Mouse (Mus musculus): ENCODE measurements around the gene Rbbp6. TPM values are rescaled to one million over a fixed set of nuclear protein-coding genes. Genes with fewer than 3 reads are reported as not detected.
A peak's percentile ranks its signal among the peaks of the same experiment; 100 is the strongest.

The Rbbp6 gene
- polyA plus RNA-seq (2014; fragmentation: Nextera tagmentation; extraction: Ambion mirVana), result 31.6 and 36.8 TPM in 2 replicates

DNA sequence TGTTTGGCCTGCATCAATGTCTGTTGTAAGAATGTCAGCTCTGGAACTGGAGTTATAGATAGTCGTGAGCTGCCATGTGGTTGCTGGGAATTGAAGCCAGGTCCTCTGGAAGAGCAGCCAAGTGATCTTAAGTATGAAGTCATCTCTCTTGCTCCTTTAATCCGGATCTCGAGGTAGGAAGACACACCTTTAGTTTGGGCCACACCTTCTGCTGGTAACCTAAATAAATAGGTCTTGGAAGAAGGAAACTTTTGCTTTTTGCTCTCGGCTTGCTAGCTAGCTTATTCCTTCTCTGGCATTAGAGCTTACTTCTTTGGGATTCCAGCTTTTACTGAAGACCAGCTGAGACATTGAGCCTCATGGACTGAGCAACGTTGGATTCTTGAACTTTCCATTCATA, at the start of gene Rbbp6:
Gene Rbbp6 (plus strand): TSS at position 301 of the 400 bp plus-strand sequence.
- DNase-seq (no peak), ATAC-seq (ENCODE audit: low FRiP score, low TSS enrichment) (no peak)
- Histone ChIP-seq H3K4me3 (replicated peaks; ENCODE audit: low read depth, low read length) (no peak within 1 kb of the TSS), H3K9me3 (ENCODE audit: control insufficient read depth, low read length) (no peaks in the 10 kb centered on the region), H3K36me3 (ENCODE audit: control insufficient read depth, insufficient read depth, low read length) (no peaks in the 10 kb centered on the region), H3K27ac (replicated peaks; ENCODE audit: low read depth, low read length) (no peak within 1 kb of the TSS), H3K27me3 (ENCODE audit: control insufficient read depth, insufficient read depth, low read length) (no peaks in the 10 kb centered on the region), H3K4me2 (ENCODE audit: low read length) (no peak within 1 kb of the TSS), H3K9ac (replicated peaks; ENCODE audit: low read length) (no peak within 1 kb of the TSS), H3K4me1 (ENCODE audit: control insufficient read depth, insufficient read depth, low read length) (peaks cover 4% of the 10 kb centered on the region; the same call in 1 of the 2 replicates)
- WGBS, result 81% methylated on average over 5 of the region's 5 CpGs

DNA sequence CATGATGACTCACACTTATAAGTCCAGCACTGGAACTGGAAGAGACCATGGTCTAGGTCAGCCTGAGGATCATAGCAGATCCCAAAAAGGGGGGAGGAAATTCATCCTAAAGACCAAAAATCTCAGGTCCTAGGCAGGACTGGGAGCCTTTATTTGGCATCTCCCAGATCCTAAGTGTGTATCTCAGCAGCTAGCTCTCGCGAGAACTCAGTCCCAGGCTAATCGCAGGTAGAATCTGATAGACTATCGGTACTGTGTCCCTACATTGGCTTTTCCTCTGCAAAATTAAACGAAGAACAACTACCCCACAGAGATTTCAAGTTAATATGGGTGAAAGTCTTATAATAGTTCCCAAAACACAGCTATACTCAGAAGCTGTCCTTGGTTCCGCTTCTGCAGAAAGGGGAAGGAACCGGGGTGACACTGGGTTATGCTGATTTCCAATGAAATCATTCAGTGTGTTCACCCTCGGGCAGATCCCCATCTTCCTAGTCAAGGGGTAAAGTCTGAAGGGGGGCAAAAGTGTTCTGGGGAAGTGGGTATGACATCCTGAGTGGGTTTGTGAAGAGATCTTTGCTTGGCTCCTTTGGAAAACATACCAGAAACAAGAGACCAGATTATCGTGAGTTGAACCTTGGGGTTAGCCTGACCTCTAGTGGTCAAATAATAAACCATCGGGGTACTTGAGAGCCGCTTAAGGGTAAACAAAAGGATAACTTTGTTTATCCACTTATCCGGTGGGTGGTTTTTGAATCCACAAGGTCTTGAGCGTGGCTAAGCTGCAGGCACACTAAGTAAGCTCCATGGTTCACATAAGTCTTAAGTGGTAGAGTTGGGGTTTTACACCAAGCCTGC, 45.5 kb upstream of the Rbbp6 start:
- Histone ChIP-seq H3K4me2 (ENCODE audit: low read length) (no peak overlapping the region), H3K4me1 (ENCODE audit: control insufficient read depth, insufficient read depth, low read length) (no peaks in the 10 kb centered on the region), H3K4me3 (replicated peaks; ENCODE audit: low read depth, low read length) (no peak overlapping the region), H3K9ac (replicated peaks; ENCODE audit: low read length) (no peak overlapping the region), H3K27ac (replicated peaks; ENCODE audit: low read depth, low read length) (no peak overlapping the region), H3K36me3 (ENCODE audit: control insufficient read depth, insufficient read depth, low read length) (no peaks in the 10 kb centered on the region), H3K9me3 (ENCODE audit: control insufficient read depth, low read length) (no peaks in the 10 kb centered on the region), H3K27me3 (ENCODE audit: control insufficient read depth, insufficient read depth, low read length) (no peaks in the 10 kb centered on the region)
- ATAC-seq (ENCODE audit: low FRiP score, low TSS enrichment) (no peak; the same call in 1 of the 2 replicates), DNase-seq (peak; percentile 94)
- 45% methylated on average over 13 of the region's 13 CpGs for WGBS

DNA sequence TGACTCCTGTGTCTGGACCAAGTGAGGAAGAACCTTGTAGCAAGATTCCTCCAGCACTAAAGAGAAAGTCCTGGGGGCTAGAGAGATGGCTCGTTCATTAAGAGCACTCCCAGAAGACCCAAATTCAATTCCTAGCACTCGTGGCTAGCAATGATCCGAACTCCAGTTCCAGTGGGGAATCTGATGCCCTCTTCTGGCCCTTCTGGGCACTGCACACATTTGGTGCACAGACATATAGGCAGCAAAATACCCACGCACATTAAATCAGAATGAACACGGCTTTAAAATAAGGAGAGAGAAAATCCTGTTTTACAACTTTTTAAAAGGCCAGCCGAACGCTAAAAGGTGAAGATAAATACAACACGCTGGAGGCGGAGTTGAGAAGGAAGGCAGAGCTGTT, 43.9 kb upstream of the Rbbp6 start:
- Histone ChIP-seq H3K27ac (replicated peaks; ENCODE audit: low read depth, low read length) (no peak overlapping the region), H3K9ac (replicated peaks; ENCODE audit: low read length) (no peak overlapping the region), H3K27me3 (ENCODE audit: control insufficient read depth, insufficient read depth, low read length) (no peaks in the 10 kb centered on the region), H3K4me2 (ENCODE audit: low read length) (no peak overlapping the region), H3K36me3 (ENCODE audit: control insufficient read depth, insufficient read depth, low read length) (no peaks in the 10 kb centered on the region), H3K9me3 (ENCODE audit: control insufficient read depth, low read length) (no peaks in the 10 kb centered on the region), H3K4me3 (replicated peaks; ENCODE audit: low read depth, low read length) (no peak overlapping the region), H3K4me1 (ENCODE audit: control insufficient read depth, insufficient read depth, low read length) (no peaks in the 10 kb centered on the region)
- ATAC-seq (ENCODE audit: low FRiP score, low TSS enrichment) (no peak), DNase-seq (no peak)
- WGBS, result 82% methylated on average over 9 of the region's 9 CpGs

DNA sequence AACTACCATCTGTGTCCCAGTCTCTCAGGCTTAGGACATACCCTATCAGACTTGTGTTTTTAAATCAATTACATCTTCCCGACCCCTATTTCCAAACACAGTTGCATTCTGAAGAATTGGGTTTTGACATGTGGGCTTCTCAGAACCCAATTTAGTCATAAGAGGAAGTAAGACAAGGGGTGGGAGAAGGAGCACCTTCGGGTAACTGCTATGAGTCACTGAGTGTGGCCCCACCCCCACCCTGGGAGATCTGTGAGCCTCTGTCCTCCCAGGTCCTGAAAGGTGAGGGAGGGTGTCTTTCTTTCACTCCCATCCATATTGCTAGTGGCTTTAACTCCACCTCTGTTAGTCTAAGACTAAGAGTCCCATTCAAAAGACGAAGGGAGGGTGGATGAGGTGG, 41.2 kb upstream of the Rbbp6 start:
- Histone ChIP-seq H3K9ac (replicated peaks; ENCODE audit: low read length) (no peak overlapping the region), H3K9me3 (ENCODE audit: control insufficient read depth, low read length) (no peaks in the 10 kb centered on the region), H3K4me2 (ENCODE audit: low read length) (no peak overlapping the region), H3K4me1 (ENCODE audit: control insufficient read depth, insufficient read depth, low read length) (no peaks in the 10 kb centered on the region), H3K36me3 (ENCODE audit: control insufficient read depth, insufficient read depth, low read length) (no peaks in the 10 kb centered on the region), H3K27me3 (ENCODE audit: control insufficient read depth, insufficient read depth, low read length) (no peaks in the 10 kb centered on the region), H3K4me3 (replicated peaks; ENCODE audit: low read depth, low read length) (no peak overlapping the region), H3K27ac (replicated peaks; ENCODE audit: low read depth, low read length) (no peak overlapping the region)
- DNase-seq, result no peak
- ATAC-seq (ENCODE audit: low FRiP score, low TSS enrichment), result no peak
- 82% methylated on average over 3 of the region's 3 CpGs for WGBS

DNA sequence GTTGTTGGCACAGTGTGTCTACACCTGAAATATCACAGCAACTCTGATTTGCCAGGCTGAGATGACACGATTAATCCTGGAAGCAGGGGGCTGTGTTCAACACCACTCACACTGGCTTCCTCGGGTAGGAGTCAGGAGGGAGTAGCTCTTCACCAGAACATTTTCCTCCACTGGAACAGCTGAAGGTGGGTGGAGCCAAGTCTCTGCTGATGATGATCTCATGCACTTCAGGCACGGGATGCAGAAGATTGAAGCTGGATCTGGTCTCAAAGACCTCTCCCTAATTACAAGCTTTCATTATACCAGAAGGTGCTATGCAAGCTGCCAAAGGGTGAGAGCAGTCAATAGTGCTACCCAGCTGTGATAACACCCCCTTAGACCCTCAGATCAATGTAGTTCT, 35.0 kb upstream of the Rbbp6 start:
- WGBS, result 61% methylated on average over 3 of the region's 3 CpGs
- H3K4me3 ChIP-seq (replicated peaks; ENCODE audit: low read depth, low read length), result no peak overlapping the region
- H3K4me1 ChIP-seq (ENCODE audit: control insufficient read depth, insufficient read depth, low read length), result no peaks in the 10 kb centered on the region
- no peaks in the 10 kb centered on the region for H3K36me3 ChIP-seq (ENCODE audit: control insufficient read depth, insufficient read depth, low read length)
- ATAC-seq (ENCODE audit: low FRiP score, low TSS enrichment), result no peak
- H3K27me3 ChIP-seq (ENCODE audit: control insufficient read depth, insufficient read depth, low read length), result no peaks in the 10 kb centered on the region
- H3K9me3 ChIP-seq (ENCODE audit: control insufficient read depth, low read length), result no peaks in the 10 kb centered on the region
- no peak overlapping the region for H3K9ac ChIP-seq (replicated peaks; ENCODE audit: low read length)
- H3K27ac ChIP-seq (replicated peaks; ENCODE audit: low read depth, low read length), result no peak overlapping the region
- H3K4me2 ChIP-seq (ENCODE audit: low read length), result no peak overlapping the region
- no peak for DNase-seq

DNA sequence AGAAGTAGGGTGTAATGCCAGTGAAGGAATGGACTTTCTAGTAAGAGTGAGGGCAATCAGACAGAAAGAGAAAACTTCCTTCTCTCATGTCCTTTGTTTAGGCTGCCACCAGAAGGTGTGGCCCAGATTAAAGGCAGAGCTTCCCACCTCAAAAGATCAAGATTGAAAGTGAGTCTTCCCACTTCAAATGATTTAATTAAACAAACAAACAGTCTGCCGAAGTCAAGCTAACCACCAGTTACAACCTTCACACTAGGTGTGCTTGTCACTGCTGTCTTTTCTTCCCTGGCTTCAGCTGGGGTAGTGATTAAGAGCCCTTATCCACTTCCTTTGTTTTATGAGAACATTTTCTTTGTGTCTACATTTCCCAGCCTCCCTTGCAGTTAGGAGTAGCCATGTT, 33.3 kb upstream of the Rbbp6 start:
- ATAC-seq (ENCODE audit: low FRiP score, low TSS enrichment), result no peak
- H3K27ac ChIP-seq (replicated peaks; ENCODE audit: low read depth, low read length), result no peak overlapping the region

DNA sequence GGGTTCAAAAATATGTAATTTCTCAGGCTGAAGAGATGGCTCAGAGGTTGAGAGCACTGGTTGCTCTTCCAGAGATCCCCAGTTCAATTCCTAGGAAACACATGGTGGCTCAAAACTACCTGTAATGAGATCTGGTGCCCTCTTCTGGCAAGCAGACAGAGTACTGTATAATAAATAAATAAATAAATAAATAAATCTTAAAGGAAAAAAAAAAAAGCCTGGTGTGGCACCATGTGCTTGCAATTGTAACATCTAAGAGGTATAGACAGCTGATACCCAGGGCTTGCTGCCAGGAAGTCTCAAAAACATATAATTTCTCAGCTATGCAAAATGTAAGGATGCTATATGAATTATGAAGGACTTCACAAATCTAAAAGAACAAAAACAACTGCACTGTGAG, 28.9 kb upstream of the Rbbp6 start:
- H3K9ac ChIP-seq (replicated peaks; ENCODE audit: low read length), result no peak overlapping the region
- H3K27ac ChIP-seq (replicated peaks; ENCODE audit: low read depth, low read length), result no peak overlapping the region
- no peak overlapping the region for H3K4me3 ChIP-seq (replicated peaks; ENCODE audit: low read depth, low read length)
- peaks cover 6% of the 10 kb centered on the region; the same call in 1 of the 2 replicates for H3K4me1 ChIP-seq (ENCODE audit: control insufficient read depth, insufficient read depth, low read length)
- H3K4me2 ChIP-seq (ENCODE audit: low read length), result no peak overlapping the region
- H3K9me3 ChIP-seq (ENCODE audit: control insufficient read depth, low read length), result no peaks in the 10 kb centered on the region
- no peaks in the 10 kb centered on the region for H3K27me3 ChIP-seq (ENCODE audit: control insufficient read depth, insufficient read depth, low read length)
- no peak for DNase-seq
- ATAC-seq (ENCODE audit: low FRiP score, low TSS enrichment), result no peak
- no peaks in the 10 kb centered on the region for H3K36me3 ChIP-seq (ENCODE audit: control insufficient read depth, insufficient read depth, low read length)

More for the DNA sequence above, 33.3 kb upstream of the Rbbp6 start:
- H3K9ac ChIP-seq (replicated peaks; ENCODE audit: low read length), result no peak overlapping the region
- H3K9me3 ChIP-seq (ENCODE audit: control insufficient read depth, low read length), result no peaks in the 10 kb centered on the region
- no peaks in the 10 kb centered on the region for H3K4me1 ChIP-seq (ENCODE audit: control insufficient read depth, insufficient read depth, low read length)
- no peak for DNase-seq
- no peaks in the 10 kb centered on the region for H3K36me3 ChIP-seq (ENCODE audit: control insufficient read depth, insufficient read depth, low read length)
- no peak overlapping the region for H3K4me2 ChIP-seq (ENCODE audit: low read length)
- WGBS, result 54% methylated on average over 1 of the region's 1 CpGs
- H3K4me3 ChIP-seq (replicated peaks; ENCODE audit: low read depth, low read length), result no peak overlapping the region
- H3K27me3 ChIP-seq (ENCODE audit: control insufficient read depth, insufficient read depth, low read length), result no peaks in the 10 kb centered on the region

DNA sequence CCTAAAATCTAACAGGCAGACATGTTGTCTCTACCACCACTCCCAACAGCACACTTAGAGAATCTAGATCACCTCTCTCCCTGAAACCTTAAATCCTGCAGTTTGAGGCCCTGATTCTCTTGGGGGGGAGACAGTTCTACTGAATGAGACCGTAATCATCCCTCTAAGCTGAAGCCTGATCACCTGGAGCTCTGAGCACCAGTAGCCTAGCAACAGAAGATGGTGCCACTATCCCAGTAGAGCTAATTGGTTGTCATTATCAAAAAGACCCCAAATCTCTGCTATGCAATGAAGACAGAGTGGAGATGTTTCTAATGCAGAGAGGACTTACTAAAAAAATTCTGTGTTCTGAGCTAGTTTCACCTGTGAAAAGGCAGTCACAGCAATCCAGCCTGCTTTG, 27.3 kb upstream of the Rbbp6 start:
- H3K27me3 ChIP-seq (ENCODE audit: control insufficient read depth, insufficient read depth, low read length), result no peaks in the 10 kb centered on the region
- H3K36me3 ChIP-seq (ENCODE audit: control insufficient read depth, insufficient read depth, low read length), result no peaks in the 10 kb centered on the region
- DNase-seq (no peak), ATAC-seq (ENCODE audit: low FRiP score, low TSS enrichment) (no peak)
- WGBS, result 44% methylated on average over 1 of the region's 1 CpGs
- 0 out of 2 replicates have a peak overlapping the region, but pooled peaks have one; percentile 5 for H3K27ac ChIP-seq (replicated peaks; ENCODE audit: low read depth, low read length)
- no peaks in the 10 kb centered on the region for H3K9me3 ChIP-seq (ENCODE audit: control insufficient read depth, low read length)
- H3K4me1 ChIP-seq (ENCODE audit: control insufficient read depth, insufficient read depth, low read length), result peaks cover 6% of the 10 kb centered on the region; the same call in 1 of the 2 replicates
- H3K4me3 ChIP-seq (replicated peaks; ENCODE audit: low read depth, low read length), result no peak overlapping the region
- H3K4me2 ChIP-seq (ENCODE audit: low read length), result no peak overlapping the region
- H3K9ac ChIP-seq (replicated peaks; ENCODE audit: low read length), result no peak overlapping the region

DNA sequence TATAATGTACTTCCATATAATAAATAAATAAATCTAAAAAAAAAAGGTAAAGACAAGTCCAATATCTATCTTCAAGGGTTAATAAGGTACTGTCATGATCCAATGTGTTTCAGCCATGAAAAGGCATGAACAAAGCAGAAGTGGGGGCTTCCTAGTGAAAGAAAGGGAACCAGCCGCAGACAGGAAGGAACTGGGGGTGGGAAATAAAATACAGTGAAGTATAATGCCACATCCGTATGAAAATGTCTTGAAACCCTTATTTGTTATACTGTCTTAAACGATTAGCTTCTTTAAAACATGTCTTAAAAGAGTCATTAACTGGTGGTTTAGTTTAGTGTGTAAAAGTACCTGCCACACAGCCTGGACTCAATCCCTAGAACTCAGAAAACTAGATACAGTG, 26.3 kb upstream of the Rbbp6 start:
- Histone ChIP-seq H3K36me3 (ENCODE audit: control insufficient read depth, insufficient read depth, low read length) (no peaks in the 10 kb centered on the region), H3K4me3 (replicated peaks; ENCODE audit: low read depth, low read length) (no peak overlapping the region), H3K9me3 (ENCODE audit: control insufficient read depth, low read length) (no peaks in the 10 kb centered on the region), H3K27me3 (ENCODE audit: control insufficient read depth, insufficient read depth, low read length) (no peaks in the 10 kb centered on the region), H3K27ac (replicated peaks; ENCODE audit: low read depth, low read length) (no peak overlapping the region), H3K4me1 (ENCODE audit: control insufficient read depth, insufficient read depth, low read length) (peaks cover 6% of the 10 kb centered on the region; the same call in 1 of the 2 replicates), H3K4me2 (ENCODE audit: low read length) (no peak overlapping the region), H3K9ac (replicated peaks; ENCODE audit: low read length) (no peak overlapping the region)
- WGBS, result 92% methylated on average over 3 of the region's 3 CpGs
- DNase-seq (no peak), ATAC-seq (ENCODE audit: low FRiP score, low TSS enrichment) (no peak)
